Mouse (Mus musculus) c-Kit-negative CD71-positive TER-119-positive erythroid progenitor cells, embryonic 14.5 days (primary cell): ENCODE data around the gene Ndp.

Source experiments
- DNase-seq: peaks from one replicate; pipeline ENCODE4 v3.0.0-alpha.2; 2013; ENCODE audit warnings: low read depth, low spot score

Gene Ndp

GRCm38 (mm10) chrX:16911241-16911873 is at the start of gene Ndp:
Gene Ndp, minus strand, starts transcription at chrX:16911774.
- DNase-seq: no peak

- no peak for DNase-seq
Measured at GRCm38 (mm10) chrX:16954767-16955166, 43.2 kb upstream of the Ndp start.

- DNase-seq: no peak
Measured at GRCm38 (mm10) chrX:16918006-16918405, 6.4 kb upstream of the Ndp start.

GRCm38 (mm10) chrX:16913118-16913517 is 1.5 kb upstream of the Ndp start:
- no peak for DNase-seq

GRCm38 (mm10) chrX:16911911-16912310 is 337 bp upstream of the Ndp start:
- no peak for DNase-seq

GRCm38 (mm10) chrX:16910211-16911095 is 1.1 kb downstream of the Ndp start:
- no peak for DNase-seq

GRCm38 (mm10) chrX:16908652-16909051 is 2.9 kb downstream of the Ndp start:
- DNase-seq: no peak

- no peak for DNase-seq
Measured at GRCm38 (mm10) chrX:16907554-16907953, 4.0 kb downstream of the Ndp start.

- DNase-seq: no peak
Measured at GRCm38 (mm10) chrX:16894377-16895175, 17.0 kb downstream of the Ndp start.

GRCm38 (mm10) chrX:16867640-16868314 is 43.8 kb downstream of the Ndp start:
- DNase-seq: no peak

GRCm38 (mm10) chrX:16860244-16860643 is 51.3 kb downstream of the Ndp start:
- DNase-seq: no peak

- no peak for DNase-seq
Measured at GRCm38 (mm10) chrX:16846034-16846433, 65.5 kb downstream of the Ndp start.

- DNase-seq: no peak
Measured at GRCm38 (mm10) chrX:16841443-16841842, 70.1 kb downstream of the Ndp start.

- no peak for DNase-seq
Measured at GRCm38 (mm10) chrX:16837293-16837692, 74.3 kb downstream of the Ndp start.

GRCm38 (mm10) chrX:16836488-16837082 is 75.0 kb downstream of the Ndp start:
- DNase-seq: no peak
